Mouse (Mus musculus) hindbrain, embryonic 13.5 days (tissue): ENCODE data around the gene Lin7a. TPM values are rescaled to one million over a fixed set of nuclear protein-coding genes. Genes with fewer than 3 reads are reported as not detected.
A peak's percentile ranks its signal among the peaks of the same experiment; 100 is the strongest.

Experiments used
- ATAC-seq: fragments of 200-750 bp; cut with Nextera tagmentation; 2 replicates; pipeline ENCODE4 v1.8.0; 2017; ENCODE audit warnings: moderate TSS enrichment; ENCODE audit not compliant: low FRiP score
- H3K27ac ChIP-seq: fragments of 300-500 bp; sonication (generic); 2 replicates; pipeline ENCODE4 v1.5.1; 2015; ENCODE audit warnings: inconsistent platforms, mild to moderate bottlenecking, moderate library complexity
- H3K27me3 ChIP-seq: fragments of 300-500 bp; sonication (generic); 2 replicates; pipeline ENCODE4 v1.6.1; 2015; ENCODE audit warnings: mild to moderate bottlenecking, inconsistent platforms
- H3K36me3 ChIP-seq: fragments of 300-500 bp; sonication (generic); 2 replicates; pipeline ENCODE4 v1.6.1; 2015; ENCODE audit warnings: mild to moderate bottlenecking, inconsistent platforms
- H3K4me1 ChIP-seq: fragments of 300-500 bp; sonication (generic); replicated peaks from 2 replicates; pipeline ENCODE4 v1.6.1; 2015; ENCODE audit warnings: inconsistent platforms
- H3K4me2 ChIP-seq: fragments of 300-500 bp; sonication (generic); 2 replicates; pipeline ENCODE4 v1.6.1; 2015; ENCODE audit warnings: inconsistent platforms, mild to moderate bottlenecking, moderate library complexity
- H3K4me3 ChIP-seq: fragments of 300-500 bp; sonication (generic); 2 replicates; pipeline ENCODE4 v1.5.1; 2015; ENCODE audit warnings: mild to moderate bottlenecking, inconsistent platforms
- H3K9ac ChIP-seq: fragments of 300-500 bp; sonication (generic); 2 replicates; pipeline ENCODE4 v1.6.1; 2015; ENCODE audit warnings: mild to moderate bottlenecking, inconsistent platforms
- H3K9me3 ChIP-seq: fragments of 300-500 bp; sonication (generic); 2 replicates; pipeline ENCODE4 v1.6.1; 2016; ENCODE audit warnings: inconsistent platforms
- WGBS: fragments of 180-500 bp; shearing (Covaris S2); methylation state at CpG from one replicate; pipeline ENCODE4 v1.1.7; 2015; 5-methylcytosine and 5-hydroxymethylcytosine counted together
- polyA plus RNA-seq: library from polyadenylated mRNA; unstranded; fragments of >200 nt; fragmentation: Nextera tagmentation; extraction: Ambion mirVana; gene quantifications from 2 replicates; pipeline ENCODE4 v1.2.1, GENCODE M21; 2015

Gene Lin7a
- polyA plus RNA-seq, 1 experiment from 2014 or later: 45.3 TPM

- ATAC-seq: no peak
Observed at GRCm38 (mm10) chr10:107361546-107361945, 90.1 kb downstream of the Lin7a start.

GRCm38 (mm10) chr10:107362026-107362425 lies 90.5 kb downstream of the Lin7a start:
- 81% methylated on average over 2 of the region's 2 CpGs for WGBS
- no peaks in the 10 kb centered on the region for H3K4me1 ChIP-seq
- H3K27me3 ChIP-seq: no peaks in the 10 kb centered on the region
- no peak overlapping the region for H3K9ac ChIP-seq
- H3K36me3 ChIP-seq: no peaks in the 10 kb centered on the region; the same call in 1 of the 2 replicates
- H3K9me3 ChIP-seq: no peaks in the 10 kb centered on the region
- no peak overlapping the region for H3K27ac ChIP-seq
- H3K4me2 ChIP-seq: no peak overlapping the region
- H3K4me3 ChIP-seq: no peak overlapping the region
- no peak for ATAC-seq

More at GRCm38 (mm10) chr10:107361546-107361945, 90.1 kb downstream of the Lin7a start:
- H3K9ac ChIP-seq: no peak overlapping the region
- no peaks in the 10 kb centered on the region; the same call in 1 of the 2 replicates for H3K36me3 ChIP-seq
- H3K27ac ChIP-seq: no peak overlapping the region
- no peak overlapping the region for H3K4me3 ChIP-seq
- no peak overlapping the region for H3K4me2 ChIP-seq
- no peaks in the 10 kb centered on the region for H3K27me3 ChIP-seq
- H3K4me1 ChIP-seq: no peaks in the 10 kb centered on the region
- no peaks in the 10 kb centered on the region for H3K9me3 ChIP-seq
- WGBS: 76% methylated on average over 4 of the region's 4 CpGs

- Histone ChIP-seq H3K9me3 (no peaks in the 10 kb centered on the region), H3K9ac (no peak overlapping the region), H3K36me3 (no peaks in the 10 kb centered on the region; the same call in 1 of the 2 replicates), H3K27ac (no peak overlapping the region), H3K4me1 (no peaks in the 10 kb centered on the region), H3K4me3 (no peak overlapping the region), H3K4me2 (no peak overlapping the region), H3K27me3 (no peaks in the 10 kb centered on the region)
- ATAC-seq: no peak
- 94% methylated on average over 16 of the region's 16 CpGs for whole genome bisulfite sequencing
Observed at GRCm38 (mm10) chr10:107363049-107363816, 91.7 kb downstream of the Lin7a start.

- Histone ChIP-seq H3K9ac (no peak overlapping the region), H3K4me2 (no peak overlapping the region), H3K27ac (no peak overlapping the region), H3K27me3 (no peaks in the 10 kb centered on the region), H3K36me3 (0 out of 2 replicates have a peak, but pooled peaks cover 2% of the 10 kb centered on the region), H3K4me1 (no peaks in the 10 kb centered on the region), H3K4me3 (no peak overlapping the region), H3K9me3 (no peaks in the 10 kb centered on the region)
- no peak for ATAC-seq
- WGBS: 54% methylated on average over 2 of the region's 2 CpGs
Observed at GRCm38 (mm10) chr10:107377218-107377617, 105.7 kb downstream of the Lin7a start.

GRCm38 (mm10) chr10:107381143-107381746 lies 109.8 kb downstream of the Lin7a start:
- Histone ChIP-seq H3K36me3 (0 out of 2 replicates have a peak, but pooled peaks cover 2% of the 10 kb centered on the region), H3K9me3 (no peaks in the 10 kb centered on the region), H3K27me3 (no peaks in the 10 kb centered on the region), H3K27ac (peak overlapping the region; percentile 40; the same call in 1 of the 2 replicates), H3K4me1 (0 out of 2 replicates have a peak, but pooled peaks cover 3% of the 10 kb centered on the region), H3K4me3 (no peak overlapping the region), H3K9ac (no peak overlapping the region), H3K4me2 (no peak overlapping the region)
- 53% methylated on average over 4 of the region's 4 CpGs for WGBS
- ATAC-seq: peak; percentile 56; the same call in 1 of the 2 replicates

- no peak for ATAC-seq
- no peak overlapping the region for H3K27ac ChIP-seq
Observed at GRCm38 (mm10) chr10:107383825-107384224, 112.3 kb downstream of the Lin7a start.

GRCm38 (mm10) chr10:107389505-107389904 lies 118.0 kb downstream of the Lin7a start:
- Histone ChIP-seq H3K27me3 (no peaks in the 10 kb centered on the region), H3K27ac (no peak overlapping the region), H3K4me1 (no peaks in the 10 kb centered on the region), H3K4me2 (no peak overlapping the region), H3K9ac (no peak overlapping the region), H3K4me3 (no peak overlapping the region), H3K36me3 (no peaks in the 10 kb centered on the region), H3K9me3 (no peaks in the 10 kb centered on the region)
- 62% methylated on average over 4 of the region's 4 CpGs for WGBS
- ATAC-seq: peak; percentile 74

More at GRCm38 (mm10) chr10:107383825-107384224, 112.3 kb downstream of the Lin7a start:
- H3K9me3 ChIP-seq: no peaks in the 10 kb centered on the region
- no peak overlapping the region for H3K4me3 ChIP-seq
- 0 out of 2 replicates have a peak, but pooled peaks cover 2% of the 10 kb centered on the region for H3K36me3 ChIP-seq
- H3K9ac ChIP-seq: no peak overlapping the region
- H3K4me2 ChIP-seq: no peak overlapping the region
- H3K4me1 ChIP-seq: 0 out of 2 replicates have a peak, but pooled peaks cover 3% of the 10 kb centered on the region
- no peaks in the 10 kb centered on the region for H3K27me3 ChIP-seq

GRCm38 (mm10) chr10:107405347-107405746 lies 133.9 kb downstream of the Lin7a start:
- Histone ChIP-seq H3K27me3 (no peaks in the 10 kb centered on the region), H3K4me2 (no peak overlapping the region), H3K4me3 (no peak overlapping the region), H3K9ac (no peak overlapping the region), H3K27ac (no peak overlapping the region), H3K9me3 (no peaks in the 10 kb centered on the region), H3K4me1 (no peaks in the 10 kb centered on the region), H3K36me3 (no peaks in the 10 kb centered on the region)
- ATAC-seq: no peak
- WGBS: 55% methylated on average over 4 of the region's 4 CpGs

- Histone ChIP-seq H3K27me3 (no peaks in the 10 kb centered on the region), H3K9ac (no peak overlapping the region), H3K27ac (no peak overlapping the region), H3K36me3 (peaks cover 3% of the 10 kb centered on the region), H3K4me1 (no peaks in the 10 kb centered on the region), H3K9me3 (no peaks in the 10 kb centered on the region), H3K4me3 (no peak overlapping the region), H3K4me2 (no peak overlapping the region)
- 92% methylated on average over 14 of the region's 14 CpGs for WGBS
- no peak for ATAC-seq
Observed at GRCm38 (mm10) chr10:107418306-107418705, 146.8 kb downstream of the Lin7a start.

GRCm38 (mm10) chr10:107436967-107437366 lies 165.5 kb downstream of the Lin7a start:
- Histone ChIP-seq H3K27me3 (no peaks in the 10 kb centered on the region), H3K4me3 (no peak overlapping the region), H3K36me3 (no peaks in the 10 kb centered on the region), H3K9ac (no peak overlapping the region), H3K4me1 (no peaks in the 10 kb centered on the region), H3K27ac (no peak overlapping the region), H3K4me2 (no peak overlapping the region), H3K9me3 (no peaks in the 10 kb centered on the region)
- WGBS: 72% methylated on average over 5 of the region's 5 CpGs
- ATAC-seq: no peak

- Histone ChIP-seq H3K9ac (no peak overlapping the region), H3K4me3 (no peak overlapping the region), H3K27me3 (no peaks in the 10 kb centered on the region), H3K4me1 (no peaks in the 10 kb centered on the region), H3K27ac (no peak overlapping the region), H3K36me3 (no peaks in the 10 kb centered on the region), H3K9me3 (no peaks in the 10 kb centered on the region), H3K4me2 (no peak overlapping the region)
- no peak for ATAC-seq
- 12% methylated on average over 4 of the region's 4 CpGs for WGBS
Observed at GRCm38 (mm10) chr10:107442781-107443180, 171.3 kb downstream of the Lin7a start.

GRCm38 (mm10) chr10:107449496-107450330 lies 178.2 kb downstream of the Lin7a start:
- 90% methylated on average over 5 of the region's 5 CpGs for WGBS

More at GRCm38 (mm10) chr10:107449496-107450330, 178.2 kb downstream of the Lin7a start:
- H3K27ac ChIP-seq: no peak overlapping the region
- H3K9me3 ChIP-seq: no peaks in the 10 kb centered on the region
- H3K36me3 ChIP-seq: no peaks in the 10 kb centered on the region
- no peak for ATAC-seq
- no peaks in the 10 kb centered on the region for H3K27me3 ChIP-seq
- H3K4me2 ChIP-seq: no peak overlapping the region
- H3K4me1 ChIP-seq: no peaks in the 10 kb centered on the region
- no peak overlapping the region for H3K4me3 ChIP-seq
- no peak overlapping the region for H3K9ac ChIP-seq
